Mouse (Mus musculus): ENCODE data around the gene Olfr463.

The Olfr463 gene

GRCm38 (mm10) chr11:87897287-87897686, at the start of gene Olfr463:
TSS of gene Olfr463 (minus strand) at chr11:87897387.
- no peak for DNase-seq (ENCODE audit: low read depth)

DNA sequence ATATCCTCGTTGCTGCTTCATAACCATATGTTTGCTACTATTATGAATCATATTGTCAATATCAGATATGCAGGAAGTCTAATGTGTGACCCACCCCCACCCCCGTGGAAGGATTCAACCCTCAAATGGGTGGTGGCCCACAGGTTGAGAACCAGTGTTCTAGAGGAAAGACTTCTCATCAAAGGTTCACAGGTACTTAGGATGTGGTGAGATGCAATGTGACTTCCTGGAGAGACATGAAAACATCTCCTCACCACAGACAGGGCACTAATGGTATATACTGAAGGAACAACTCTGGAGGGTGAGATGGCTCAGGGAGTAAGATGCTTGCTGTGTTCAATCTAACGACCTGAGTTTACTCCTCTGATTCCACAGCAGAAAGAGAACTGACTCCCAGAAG, 38.3 kb upstream of the Olfr463 start:
- peak; percentile 71 for DNase-seq (ENCODE audit: low read depth)

- DNase-seq (ENCODE audit: low read depth): no peak
Measured at GRCm38 (mm10) chr11:87933731-87934130, 36.5 kb upstream of the Olfr463 start.

GRCm38 (mm10) chr11:87930348-87930747, 33.2 kb upstream of the Olfr463 start:
- no peak for DNase-seq (ENCODE audit: low read depth)

DNA sequence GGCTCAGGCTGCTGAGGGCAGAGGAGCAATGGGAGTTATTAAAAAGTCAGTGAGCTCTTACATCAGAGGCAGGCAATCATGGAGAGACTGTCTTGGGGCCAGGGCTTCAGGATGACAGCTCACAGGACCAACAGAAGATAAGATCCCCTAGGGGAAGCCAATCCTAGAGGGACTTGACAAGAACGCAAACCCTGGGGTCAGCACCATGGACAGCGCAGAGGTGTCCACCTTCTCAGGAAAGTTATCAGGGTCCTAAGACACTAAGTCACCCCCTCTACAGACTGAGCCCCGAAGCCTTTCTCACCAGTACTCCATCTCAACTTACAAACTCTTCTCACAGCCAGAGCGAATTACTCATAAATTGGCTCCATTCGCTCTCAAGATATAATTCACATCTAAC, 23.8 kb upstream of the Olfr463 start, which contains the start of gene Olfr464:
Gene Olfr464 (minus strand): TSS at position 2 of the 400 bp plus-strand sequence.
- peak; percentile 52 for DNase-seq (ENCODE audit: low read depth)

- DNase-seq (ENCODE audit: low read depth): no peak
Measured at GRCm38 (mm10) chr11:87920301-87920700, 23.1 kb upstream of the Olfr463 start.

GRCm38 (mm10) chr11:87916005-87916404, 18.8 kb upstream of the Olfr463 start:
- DNase-seq (ENCODE audit: low read depth): no peak

GRCm38 (mm10) chr11:87904331-87904730, 7.1 kb upstream of the Olfr463 start:
- no peak for DNase-seq (ENCODE audit: low read depth)

DNA sequence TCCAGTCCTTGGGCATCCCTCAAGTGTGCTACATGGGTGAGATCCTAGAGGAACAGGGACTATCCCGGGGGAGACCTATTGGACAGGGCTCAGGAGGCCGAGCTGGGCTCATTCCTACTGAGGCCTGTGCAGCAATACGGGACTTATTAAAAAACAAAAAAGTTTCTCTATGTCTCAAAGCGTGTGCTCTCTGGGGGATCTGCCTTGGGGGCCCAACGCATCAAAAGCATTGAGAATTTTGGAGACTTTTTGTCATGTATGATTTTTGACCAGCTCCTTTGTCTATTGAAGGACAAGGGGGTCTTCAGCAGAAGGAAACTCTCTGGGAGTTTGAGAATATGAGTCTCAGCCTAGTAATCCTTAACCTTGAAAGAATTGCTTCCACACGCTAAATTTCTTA, 5.0 kb downstream of the Olfr463 start, which contains the start of gene Olfr462:
Gene Olfr462 (minus strand): TSS at position 101 of the 400 bp plus-strand sequence.
- no peak for DNase-seq (ENCODE audit: low read depth)

- no peak for DNase-seq (ENCODE audit: low read depth)
Measured at GRCm38 (mm10) chr11:87884856-87885255, 12.3 kb downstream of the Olfr463 start.

GRCm38 (mm10) chr11:87883493-87883892, 13.7 kb downstream of the Olfr463 start:
- peak; percentile 64 for DNase-seq (ENCODE audit: low read depth)

DNA sequence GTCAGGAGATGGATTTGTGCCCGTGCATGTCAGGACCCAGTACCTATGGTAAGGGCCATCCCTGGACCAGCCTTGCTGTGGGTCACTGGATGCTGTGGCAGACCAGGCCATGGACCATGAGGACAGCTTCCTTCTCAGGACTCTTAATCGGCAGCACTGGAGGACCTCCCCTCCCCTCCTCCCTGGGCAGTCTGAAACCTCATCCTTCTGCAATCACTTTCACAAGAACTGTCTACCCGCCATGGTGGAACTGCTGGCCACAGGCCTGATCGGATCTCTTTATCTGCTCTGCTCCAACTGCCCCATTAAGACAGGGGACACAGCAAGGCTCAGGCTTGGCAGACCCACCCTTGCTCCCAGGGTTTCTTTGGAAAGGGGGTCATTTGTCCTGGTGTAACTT, 15.5 kb downstream of the Olfr463 start:
- no peak for DNase-seq (ENCODE audit: low read depth)

DNA sequence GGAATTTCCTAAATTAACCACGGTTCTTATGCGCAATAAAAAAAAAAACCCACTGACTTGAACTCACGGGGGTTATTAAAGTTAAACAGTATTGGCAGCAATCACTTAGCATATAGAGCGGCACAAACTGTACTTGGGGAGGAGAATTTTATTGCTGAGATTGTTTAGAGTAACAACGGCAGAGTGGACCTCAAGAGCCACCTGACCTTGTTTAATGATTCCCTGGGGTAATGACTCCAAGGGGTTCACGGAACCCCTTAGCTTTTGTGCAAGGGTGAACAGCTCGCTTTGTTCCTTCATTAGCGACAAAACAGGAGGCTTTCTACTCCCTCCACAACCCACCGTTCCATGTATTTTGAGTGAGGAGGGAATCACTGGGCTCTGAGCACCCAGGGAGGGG, 17.4 kb downstream of the Olfr463 start:
- DNase-seq (ENCODE audit: low read depth): no peak

DNA sequence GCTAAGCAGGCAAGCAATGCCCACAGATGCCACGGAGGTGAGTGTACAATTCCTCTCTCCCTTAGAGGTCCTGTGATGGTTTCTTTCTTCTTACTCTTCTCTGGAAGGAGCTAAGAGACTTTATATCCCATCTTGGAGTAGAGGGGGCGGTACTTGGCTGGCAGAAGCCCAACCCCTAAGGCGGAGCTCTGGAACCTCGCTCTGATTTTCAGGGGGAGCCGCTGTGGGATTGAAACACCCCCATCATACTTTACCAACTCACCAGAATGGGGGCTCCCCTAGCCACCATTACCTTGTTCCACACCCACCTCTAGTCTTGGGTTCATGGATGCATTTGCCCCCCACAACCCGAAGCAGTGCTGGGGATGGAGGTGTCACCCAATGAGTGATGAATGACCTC, 21.8 kb downstream of the Olfr463 start, which contains the start of gene Epx:
Gene Epx (minus strand): TSS at position 101 of the 400 bp plus-strand sequence.
- DNase-seq (ENCODE audit: low read depth): no peak

DNA sequence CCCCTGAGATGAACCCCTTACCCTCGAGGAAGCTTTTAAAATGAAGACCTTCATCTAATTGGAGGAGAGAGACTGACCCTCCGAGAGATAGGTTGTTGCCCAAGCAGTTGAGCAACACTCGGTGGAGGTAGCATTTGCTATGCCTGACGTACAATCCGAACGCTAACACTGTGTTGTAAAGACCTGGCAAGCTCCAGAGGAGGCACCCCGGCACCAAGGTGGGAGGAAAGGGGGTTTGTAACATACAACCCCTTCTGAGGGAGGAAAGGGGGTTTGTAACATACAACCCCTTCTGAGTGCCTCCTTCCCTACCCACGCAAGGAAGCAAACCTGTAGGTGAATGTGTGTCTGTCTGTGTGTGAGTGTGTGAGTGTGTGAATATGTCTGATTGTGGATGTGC, 25.4 kb downstream of the Olfr463 start:
- no peak for DNase-seq (ENCODE audit: low read depth)

GRCm38 (mm10) chr11:87870096-87870495, 27.1 kb downstream of the Olfr463 start:
- DNase-seq (ENCODE audit: low read depth): no peak

DNA sequence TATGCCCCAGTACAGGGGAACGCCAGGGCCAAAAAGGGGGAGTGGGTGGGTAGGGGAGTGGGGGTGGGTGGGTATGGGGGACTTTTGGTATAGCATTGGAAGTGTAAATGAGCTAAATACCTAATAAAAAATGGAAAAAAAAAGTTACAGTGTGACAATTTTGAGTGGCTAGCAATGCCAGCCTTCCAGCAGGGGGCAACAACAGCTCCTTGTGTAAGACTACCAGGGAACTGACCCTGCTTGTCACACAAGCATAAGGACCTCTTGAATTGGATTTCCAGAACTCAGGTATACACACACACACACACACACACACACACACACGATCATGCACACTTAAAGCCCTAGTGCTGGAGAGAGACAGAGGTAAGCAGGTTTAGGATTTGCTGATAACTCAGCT, 30.3 kb downstream of the Olfr463 start:
- DNase-seq (ENCODE audit: low read depth): peak; percentile 27

DNA sequence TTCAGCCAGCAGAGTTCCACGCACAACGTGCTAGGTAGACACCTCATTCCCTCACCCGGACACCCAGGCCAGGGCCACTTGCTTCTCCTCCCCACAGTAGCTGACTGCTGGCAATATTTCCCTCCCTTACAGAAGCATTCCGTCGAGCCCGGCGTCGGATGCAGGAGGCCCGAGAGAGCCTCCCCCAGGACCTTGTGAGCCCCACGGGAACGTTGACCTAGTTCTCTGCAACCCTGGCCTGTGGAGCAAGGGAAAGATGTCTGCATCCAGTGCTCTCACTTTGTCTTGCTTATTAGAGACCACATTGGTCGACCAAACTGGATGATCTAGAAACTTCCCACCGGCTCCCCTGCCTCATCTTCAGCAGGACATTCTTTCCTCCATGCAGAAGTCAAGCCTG, 34.4 kb downstream of the Olfr463 start:
- no peak for DNase-seq (ENCODE audit: low read depth)

GRCm38 (mm10) chr11:87860426-87860825, 36.8 kb downstream of the Olfr463 start:
- peak; percentile 50 for DNase-seq (ENCODE audit: low read depth)

DNA sequence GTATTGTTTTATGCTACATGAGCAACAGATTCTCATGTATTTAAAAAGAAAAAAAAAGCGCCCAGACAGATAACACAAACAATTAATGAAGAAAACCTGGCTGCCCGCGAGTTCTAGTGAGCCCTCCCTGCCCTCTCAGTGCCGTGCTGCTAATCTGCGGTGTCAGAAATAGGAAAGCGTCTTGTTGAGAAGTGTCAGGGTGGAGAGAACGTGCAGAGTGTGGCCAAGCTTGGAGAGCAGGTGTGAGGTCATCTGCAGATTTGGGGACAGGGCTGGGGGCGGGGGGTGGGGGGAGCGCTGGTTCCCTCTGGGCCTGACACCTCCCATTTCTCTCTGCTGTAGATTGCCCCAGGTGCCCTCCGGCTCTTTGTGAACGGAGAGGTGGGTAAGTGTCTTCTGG, 37.9 kb downstream of the Olfr463 start:
- no peak for DNase-seq (ENCODE audit: low read depth)

GRCm38 (mm10) chr11:87854550-87854949, 42.6 kb downstream of the Olfr463 start:
- DNase-seq (ENCODE audit: low read depth): no peak

GRCm38 (mm10) chr11:87853597-87853954, 43.6 kb downstream of the Olfr463 start:
- DNase-seq (ENCODE audit: low read depth): no peak

GRCm38 (mm10) chr11:87852690-87853596, 44.2 kb downstream of the Olfr463 start, which contains the start of gene Mks1:
TSS of gene Mks1 (plus strand) at chr11:87853215.
- peak; percentile 96 for DNase-seq (ENCODE audit: low read depth)

DNA sequence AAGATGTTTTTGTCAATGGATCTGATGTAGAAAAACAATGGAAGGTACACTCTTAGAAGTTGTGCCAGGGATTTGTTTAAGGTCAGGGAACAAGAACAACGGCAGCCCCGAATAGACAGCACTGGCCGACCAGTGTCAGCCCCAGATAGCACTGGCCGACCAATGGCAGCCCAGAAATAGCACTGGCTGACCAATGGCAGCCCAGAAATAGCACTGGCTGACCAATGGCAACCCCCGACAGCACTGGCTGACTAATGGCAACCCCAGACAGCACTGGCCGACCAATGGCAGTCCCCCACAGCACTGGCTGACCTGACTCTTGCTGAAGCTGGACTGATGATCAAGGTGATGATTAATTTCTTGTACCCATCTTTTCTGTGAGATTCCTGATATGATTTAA, 49.3 kb downstream of the Olfr463 start:
- no peak for DNase-seq (ENCODE audit: low read depth)
